Mouse (Mus musculus) adrenal gland, adult 10 weeks (tissue): Measurements from ENCODE around the gene Zfp990. TPM values are rescaled to one million over a fixed set of nuclear protein-coding genes. Genes with fewer than 3 reads are reported as not detected.

Source experiments
- polyA plus RNA-seq: library from polyadenylated mRNA; stranded (reverse); fragments of 350-450 nt; fragmentation: Illumina TruSeq; extraction: RNeasy Lipid Tissue Mini Kit (QIAGEN cat#74804); gene quantifications from one replicate; pipeline ENCODE4 v1.2.3, GENCODE M21; 2014; ENCODE audit warnings: low read depth, low replicate concordance

Zfp990 gene
- polyA plus RNA-seq = not detected

GRCm38 (mm10) chr4:145510459-145510858, at the start of gene Zfp990:
Zfp990 (plus strand) TSS chr4:145510759.

DNA sequence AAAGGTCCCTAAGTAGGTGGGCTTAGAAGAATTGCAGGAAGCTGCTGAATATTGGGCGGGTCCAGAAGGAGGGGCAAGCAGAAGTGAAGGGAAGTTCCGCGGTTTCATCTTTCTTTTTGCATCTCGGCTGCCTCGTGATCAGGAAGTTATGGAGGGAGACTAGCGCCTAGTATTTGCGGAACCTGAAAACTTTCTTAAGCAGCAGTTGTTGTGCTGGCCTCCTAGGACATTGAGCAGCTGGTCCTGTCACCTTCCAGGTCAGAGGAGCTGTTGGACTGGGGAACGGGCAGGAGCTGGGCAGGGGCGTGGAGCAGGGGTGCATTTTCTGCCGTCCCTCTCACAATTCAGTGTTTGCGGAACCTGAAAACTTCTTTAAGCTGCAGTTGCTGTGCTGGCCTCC, 74.5 kb downstream of the Zfp990 start, which contains the start of gene Gm13212:
TSS of gene Gm13212 (plus strand) at position 89 of the 400 bp plus-strand sequence.

Other genes starting within 250 kb of the Zfp990 start
- gene Tnfrsf8, start 195.6 kb upstream of the Zfp990 start, polyA plus RNA-seq = not detected
- gene Gm13212, start 74.4 kb downstream of the Zfp990 start, polyA plus RNA-seq = 10.7 TPM
- 0.17 TPM for gene Zfp980, start 159.9 kb downstream of the Zfp990 start, polyA plus RNA-seq